Mouse (Mus musculus) kidney, adult 2 months (tissue): ENCODE measurements around the gene Sesn3. TPM values are rescaled to one million over a fixed set of nuclear protein-coding genes. Genes with fewer than 3 reads are reported as not detected.

Experiments
- DNase-seq: peaks from one replicate; pipeline ENCODE4 v3.0.0; 2021
- H3K27ac ChIP-seq: fragments of 200-500 bp; 2 replicates; pipeline ENCODE4 v1.5.1; 2012; ENCODE audit warnings: low read depth, low read length, control low read depth, inconsistent platforms; ENCODE audit not compliant: insufficient read depth
- H3K27me3 ChIP-seq: fragments of 200-500 bp; replicated peaks from 2 replicates; pipeline ENCODE4 v1.6.1; 2012; ENCODE audit warnings: mild to moderate bottlenecking, moderate library complexity, low read length, inconsistent platforms; ENCODE audit not compliant: control insufficient read depth, insufficient read depth
- H3K36me3 ChIP-seq: fragments of 200-500 bp; 2 replicates; pipeline ENCODE4 v1.6.1; 2012; ENCODE audit warnings: mild to moderate bottlenecking, moderate library complexity, low read length, inconsistent platforms; ENCODE audit not compliant: control insufficient read depth, insufficient read depth
- H3K4me1 ChIP-seq: fragments of 200-500 bp; 2 replicates; pipeline ENCODE4 v1.6.1; 2011; ENCODE audit warnings: low read length; ENCODE audit not compliant: control insufficient read depth, insufficient read depth
- H3K4me3 ChIP-seq: fragments of 200-500 bp; 2 replicates; pipeline ENCODE4 v1.5.1; 2011; ENCODE audit warnings: mild to moderate bottlenecking, low read depth, low read length, control low read depth; ENCODE audit not compliant: insufficient read depth
- CTCF ChIP-seq: fragments of 200-500 bp; conservative IDR thresholded peaks from 2 replicates; pipeline ENCODE4 v1.5.1; 2011; ENCODE audit warnings: low read depth, mild to moderate bottlenecking, control low read depth, low read length, moderate library complexity, mixed read lengths; ENCODE audit not compliant: insufficient read depth, insufficient read length
- POLR2A ChIP-seq: fragments of 200-500 bp; IDR thresholded peaks from one replicate; pipeline ENCODE4 v1.6.1; 2011; ENCODE audit warnings: low read depth, low read length, control low read depth
- whole genome bisulfite sequencing: fragments of 180-500 bp; shearing (Covaris S2); methylation state at CpG from one replicate; pipeline ENCODE4 v1.1.7; 2018; 5-methylcytosine and 5-hydroxymethylcytosine counted together
- polyA plus RNA-seq: library from polyadenylated mRNA; depleted of rRNA; stranded (reverse); fragments of >200 nt; gene quantifications from 2 replicates; pipeline ENCODE4 v1.2.3, GENCODE M21; 2012; rRNA removed

Gene Sesn3
- polyA plus RNA-seq, 1 experiment: 13.0 TPM

GRCm38 (mm10) chr9:14382256-14382791 is 107.5 kb downstream of the Sesn3 start:
- Histone ChIP-seq H3K4me3 (no peak overlapping the region), H3K27ac (no peak overlapping the region), H3K36me3 (no peaks in the 10 kb centered on the region), H3K4me1 (peaks cover 6% of the 10 kb centered on the region; the same call in 1 of the 2 replicates), H3K27me3 (no peaks in the 10 kb centered on the region)
- TF ChIP-seq CTCF: no peak
- TF ChIP-seq POLR2A: no peak
- DNase-seq: no peak
- 85% methylated on average over 5 of the region's 5 CpGs for WGBS

Other genes with a start within 250 kb of the Sesn3 start
- gene Endod1, start 106.4 kb downstream of the Sesn3 start, polyA plus RNA-seq: 22.1 and 51.3 TPM in 2 replicates
- gene Kdm4d, start 225.4 kb downstream of the Sesn3 start, polyA plus RNA-seq: 0.09 and 0.19 TPM in 2 replicates
- gene Cwc15, start 225.6 kb downstream of the Sesn3 start, polyA plus RNA-seq: 14.6 and 20.0 TPM in 2 replicates